Mouse (Mus musculus) lung, postnatal 36 days (tissue): ENCODE results near the gene Pop7.

Experiments used
- DNase-seq: peaks from one replicate; pipeline ENCODE4 v3.0.0; 2022; ENCODE audit warnings: mixed read lengths

Pop7 gene

DNA sequence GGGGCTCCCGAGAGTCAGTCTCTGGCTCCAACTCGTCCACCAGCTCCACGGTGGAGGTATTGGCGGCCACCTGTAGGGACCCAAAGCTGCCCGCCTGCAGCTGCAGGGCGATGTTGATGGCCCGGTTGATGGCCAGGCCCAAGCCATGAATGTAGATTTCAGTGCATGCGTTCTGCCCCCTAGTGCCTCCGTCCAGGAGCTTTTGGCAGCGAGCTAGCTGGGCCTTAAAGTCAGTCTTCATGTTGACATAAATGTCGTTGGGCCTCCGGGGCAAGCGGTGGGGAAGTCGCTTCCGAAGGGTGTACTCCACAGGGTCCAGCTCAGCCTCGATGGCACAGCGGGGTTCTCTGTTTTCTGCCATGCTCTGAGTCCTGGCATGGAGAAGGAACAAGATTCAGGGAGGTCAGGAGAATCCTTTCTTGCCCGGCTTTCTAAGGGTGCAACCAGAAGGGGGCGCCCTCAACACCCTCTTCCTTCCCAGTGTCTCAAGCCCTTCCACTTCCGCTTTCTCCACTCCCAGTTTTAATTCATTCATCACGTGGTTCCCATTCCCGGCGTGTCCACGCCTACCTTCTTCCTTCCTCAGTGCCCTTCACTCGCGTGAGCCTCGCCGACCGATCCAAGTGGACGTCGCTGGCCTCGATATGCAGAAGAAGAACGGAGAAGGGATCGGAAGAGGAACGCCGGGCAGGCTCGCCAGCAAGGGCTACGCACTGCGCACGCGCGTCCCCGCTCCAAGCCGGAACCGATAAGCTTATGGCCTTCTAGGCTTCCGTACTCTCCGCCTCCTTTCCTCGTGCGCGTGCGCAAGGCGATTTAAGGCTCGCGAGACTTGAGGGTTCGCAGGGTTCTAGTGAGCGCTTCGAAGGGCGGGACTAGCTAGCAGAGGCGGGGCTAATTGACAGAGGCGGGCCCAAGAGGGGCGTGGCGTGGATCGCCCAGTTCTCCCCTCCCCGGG lies at the start of gene Pop7:
TSS of gene Pop7 (minus strand) at position 810 of the 958 bp plus-strand sequence.
- peak; percentile 100 for DNase-seq

GRCm38 (mm10) chr5:137551119-137551518 lies 48.8 kb upstream of the Pop7 start:
- no peak for DNase-seq

DNA sequence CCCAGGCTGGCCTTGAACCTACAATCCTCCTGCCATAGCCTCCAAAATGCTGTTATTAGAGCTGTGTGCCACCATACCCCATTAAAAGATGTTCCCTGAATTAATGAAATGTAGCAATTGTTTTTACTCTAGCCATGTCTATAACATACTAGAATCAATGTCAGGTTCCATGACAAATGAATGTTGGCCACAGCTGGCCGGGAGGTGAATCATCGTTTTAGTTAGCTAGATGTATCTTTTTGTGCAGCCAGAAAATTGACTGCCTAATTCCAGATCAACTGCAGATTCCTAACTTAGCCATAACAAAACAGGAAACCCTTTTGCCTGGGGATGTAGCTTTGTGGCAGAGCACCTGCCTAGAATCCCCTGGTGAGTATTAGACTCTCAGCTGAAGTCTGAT lies 47.5 kb upstream of the Pop7 start:
- no peak for DNase-seq

DNA sequence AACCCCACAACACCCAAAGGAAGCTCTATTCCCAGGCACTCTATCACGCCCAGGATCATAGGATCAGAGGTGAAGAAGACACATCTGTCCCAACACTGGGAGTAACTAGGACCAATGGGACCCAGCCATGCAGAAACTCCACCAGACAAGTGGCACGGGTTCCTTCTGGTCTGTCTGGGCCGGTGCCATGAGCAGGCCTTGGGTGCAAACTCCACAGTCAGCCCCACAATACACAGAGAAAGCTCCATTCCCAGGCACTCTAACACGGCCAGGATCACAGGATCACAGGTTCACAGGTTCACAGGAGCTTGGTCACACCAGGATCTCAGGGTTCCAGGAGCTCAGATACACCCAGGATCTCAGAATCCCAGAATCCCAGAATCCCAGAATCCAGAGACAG lies 43.3 kb upstream of the Pop7 start:
- no peak for DNase-seq

- no peak for DNase-seq
Observed at GRCm38 (mm10) chr5:137544926-137545325, 42.6 kb upstream of the Pop7 start.

GRCm38 (mm10) chr5:137541768-137542540 lies 39.6 kb upstream of the Pop7 start:
- DNase-seq: peak; percentile 60

DNA sequence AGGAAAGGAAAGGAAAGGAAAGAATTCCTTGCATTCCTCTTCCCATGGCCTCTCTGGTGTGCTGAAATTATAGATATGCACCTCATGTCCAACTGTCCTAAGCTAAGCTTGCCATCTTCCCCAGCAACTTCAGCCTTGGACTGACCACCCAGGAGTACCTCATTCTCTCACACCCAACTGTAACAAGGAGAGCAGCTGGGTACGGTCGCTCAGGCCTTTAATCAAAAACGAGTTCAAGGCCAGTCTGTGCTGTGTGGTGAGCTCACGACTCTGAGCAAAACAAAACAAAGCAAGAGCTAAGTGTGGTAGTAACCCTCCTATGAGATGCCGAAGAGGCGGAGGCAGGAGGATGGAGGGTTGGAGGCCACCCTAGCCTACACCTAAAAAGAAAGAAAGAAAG lies 38.7 kb upstream of the Pop7 start:
- no peak for DNase-seq

- no peak for DNase-seq
Observed at GRCm38 (mm10) chr5:137539291-137539801, 37.0 kb upstream of the Pop7 start.

- DNase-seq: no peak
Observed at GRCm38 (mm10) chr5:137537461-137537860, 35.1 kb upstream of the Pop7 start.

DNA sequence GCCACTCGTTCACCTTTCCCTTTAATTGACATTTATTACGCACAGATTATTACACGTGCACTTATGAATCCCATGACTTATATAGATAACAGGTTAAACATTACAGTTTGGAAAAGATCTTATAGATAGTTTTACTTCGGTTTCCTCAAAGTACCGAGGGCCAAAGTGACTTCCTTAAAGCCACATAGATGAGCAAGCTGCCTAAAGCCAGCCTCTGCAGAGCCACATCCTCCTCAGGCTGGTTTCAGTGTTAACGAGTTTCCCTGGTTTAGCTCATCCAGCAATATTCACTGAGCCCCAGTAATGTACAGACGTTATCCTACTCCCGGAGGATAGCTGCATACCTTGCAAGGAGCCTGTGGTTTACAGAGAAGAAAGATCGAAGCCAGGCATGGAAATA lies 33.0 kb upstream of the Pop7 start:
- DNase-seq: no peak

DNA sequence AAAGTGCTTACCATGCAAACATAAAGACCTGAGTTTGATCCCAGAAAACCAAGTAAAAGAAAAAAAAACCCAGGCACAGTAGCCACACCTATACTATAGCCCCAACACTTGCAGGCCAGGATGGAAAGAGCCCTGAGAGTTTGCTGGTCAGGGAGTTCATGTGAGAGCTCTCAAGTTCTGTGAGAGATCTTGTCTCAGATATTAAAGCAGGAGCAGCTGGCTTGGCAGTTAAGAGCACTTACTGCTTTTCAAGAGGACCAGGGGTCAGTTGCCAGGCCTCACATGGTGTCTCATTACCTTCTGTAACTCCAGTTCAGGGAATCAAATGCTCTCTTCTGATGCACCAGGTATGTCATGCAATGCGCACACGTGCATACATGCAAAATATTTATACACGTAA lies 32.4 kb upstream of the Pop7 start:
- peak; percentile 74 for DNase-seq

DNA sequence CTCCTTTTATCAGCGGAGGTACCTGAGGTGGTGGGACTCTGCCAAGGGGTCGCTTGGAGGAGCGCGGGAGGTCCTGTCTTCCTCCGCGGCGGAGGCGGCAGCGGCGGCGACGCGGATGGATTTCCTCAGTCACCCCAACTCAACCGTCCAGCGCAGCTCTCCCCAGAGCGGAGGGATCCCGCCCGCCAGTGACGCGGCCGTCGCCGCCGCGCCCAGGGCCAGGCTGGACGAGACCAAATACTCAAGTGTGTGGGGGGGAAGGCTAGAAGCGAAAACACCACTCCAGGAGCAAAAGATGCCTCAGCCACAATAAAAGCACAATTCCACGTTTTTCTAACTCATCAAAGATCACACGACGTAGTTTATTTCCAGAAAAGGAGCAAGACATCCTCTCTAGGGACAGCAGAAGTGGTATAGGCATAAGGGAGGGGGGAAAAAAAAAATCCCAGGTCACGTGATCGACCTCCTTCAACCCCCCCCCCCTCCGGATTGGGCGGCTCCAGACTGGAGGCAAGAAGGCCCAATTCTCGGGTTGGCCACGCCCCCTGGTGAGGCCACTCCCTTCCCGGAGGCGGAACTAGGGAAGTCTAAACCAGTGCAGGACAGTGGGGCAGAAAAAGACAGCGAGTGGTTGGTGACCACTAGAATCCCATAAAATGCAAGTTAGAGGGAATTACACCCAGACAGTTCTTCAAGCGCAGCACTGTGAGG lies 31.0 kb upstream of the Pop7 start, which contains the start of the genes Epo and Gnb2:
TSS of gene Epo (minus strand) at position 126 of the 711 bp plus-strand sequence.
TSS of gene Gnb2 (minus strand) at position 394 of the 711 bp plus-strand sequence.
- peak; percentile 100 for DNase-seq

DNA sequence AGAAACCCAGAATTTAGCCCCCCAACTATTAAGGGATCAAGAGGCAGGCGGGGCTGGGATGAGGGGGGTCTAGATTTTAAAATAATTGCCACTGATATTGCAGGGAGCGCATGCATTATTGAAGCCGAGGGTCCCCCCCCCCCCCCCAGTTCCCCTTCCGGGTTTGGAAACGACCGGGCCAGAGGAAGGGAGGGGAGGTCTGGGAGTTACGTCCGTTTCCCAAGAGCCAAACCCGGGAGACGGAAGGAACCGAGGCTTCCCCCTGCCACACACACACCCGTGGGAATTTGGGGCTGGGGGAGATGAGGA lies 30.4 kb upstream of the Pop7 start:
- DNase-seq: no peak

- DNase-seq: no peak
Observed at GRCm38 (mm10) chr5:137532131-137532807, 30.0 kb upstream of the Pop7 start.

DNA sequence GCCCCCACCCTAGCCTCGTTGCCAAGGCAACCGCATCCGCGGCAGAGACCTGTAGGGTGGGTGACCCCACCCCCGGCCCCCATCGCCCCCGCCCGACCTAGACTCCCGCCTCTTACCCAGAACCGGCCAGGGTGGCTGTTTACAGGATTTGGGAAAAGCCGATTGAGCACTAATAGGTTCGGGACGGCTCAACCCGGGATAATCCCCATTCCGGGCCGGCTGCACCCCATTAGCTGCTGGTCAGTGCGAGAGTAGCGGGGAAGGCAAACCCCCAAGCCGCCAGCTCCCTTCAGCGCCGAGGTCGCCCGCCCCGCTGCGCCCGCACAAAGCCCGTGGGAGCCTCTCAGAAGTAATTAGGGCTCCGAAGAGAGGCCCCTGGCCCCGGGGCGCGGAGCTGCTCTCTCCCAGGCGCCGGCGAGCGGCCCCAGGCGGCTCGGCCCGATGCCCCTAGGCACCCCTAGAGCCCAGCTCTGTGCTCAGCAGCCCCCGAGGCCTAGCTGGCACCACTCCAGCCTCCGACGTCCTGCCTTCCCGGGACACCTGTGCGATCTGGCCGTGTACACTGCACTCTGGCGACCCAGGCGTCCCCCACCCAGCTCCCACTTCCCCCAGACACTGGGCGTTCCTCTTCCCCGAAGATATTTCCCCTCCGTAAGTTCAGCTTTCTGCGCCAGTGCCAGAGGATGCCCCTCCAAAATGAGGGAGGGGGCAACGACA lies 29.3 kb upstream of the Pop7 start:
- peak; percentile 62 for DNase-seq

GRCm38 (mm10) chr5:137530588-137531413 lies 28.5 kb upstream of the Pop7 start:
- DNase-seq: peak; percentile 75

DNA sequence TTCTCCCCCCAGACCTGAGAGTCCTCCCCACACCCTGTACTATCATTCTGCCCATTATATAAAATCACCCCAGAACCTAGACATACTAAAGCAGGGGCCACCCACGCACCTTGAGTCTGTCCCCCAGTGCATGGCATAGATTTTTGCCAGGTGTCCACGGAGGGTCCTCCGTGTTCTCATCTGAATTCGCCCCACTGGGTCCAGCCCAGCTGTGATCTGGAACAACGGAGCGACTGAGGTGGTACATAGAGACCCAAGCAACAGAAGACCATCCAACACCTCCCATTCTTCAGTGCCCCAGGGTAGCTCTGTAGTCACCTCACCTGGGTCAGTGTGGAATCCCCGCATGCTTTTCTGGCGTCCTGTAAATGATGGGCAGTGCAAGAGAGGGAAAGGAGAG lies 27.8 kb upstream of the Pop7 start:
- DNase-seq: no peak

DNA sequence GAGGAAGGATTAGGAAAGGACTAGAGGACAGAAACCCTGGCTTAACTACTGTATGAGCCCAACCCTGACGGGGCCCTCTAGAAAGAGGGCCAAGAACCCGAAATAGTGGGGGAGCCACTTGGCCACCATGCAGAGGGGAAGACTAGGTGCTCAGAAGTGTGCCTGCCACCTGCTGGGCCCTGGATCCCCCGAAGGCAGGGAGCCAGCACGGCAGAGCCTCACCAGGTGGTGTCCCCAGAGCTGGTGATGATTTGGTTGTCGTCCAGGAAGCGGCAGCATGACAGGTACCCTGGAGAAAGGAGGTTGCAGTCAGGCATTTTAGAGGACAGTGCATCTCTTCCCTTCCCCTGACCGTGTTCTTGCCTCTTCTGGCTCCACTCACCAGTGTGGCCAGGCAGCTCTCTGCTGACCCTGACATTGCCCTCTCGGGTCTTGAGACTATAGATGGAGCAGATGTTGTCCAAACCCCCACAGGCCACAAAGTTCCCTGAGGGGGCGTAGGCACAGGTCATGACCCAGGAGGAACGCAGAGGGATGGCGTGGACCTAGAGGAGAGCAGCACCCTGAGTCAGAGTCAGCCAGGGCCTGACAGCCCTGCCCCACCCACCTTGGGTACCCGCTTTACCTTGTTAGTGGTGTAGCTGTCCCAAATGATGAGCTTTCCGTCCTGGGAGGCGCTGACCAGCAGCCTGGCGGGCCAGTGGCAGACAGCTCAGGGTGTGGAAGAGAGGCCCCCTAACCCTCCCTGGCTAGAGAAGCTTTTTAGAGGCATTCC lies 27.1 kb upstream of the Pop7 start:
- DNase-seq: no peak

DNA sequence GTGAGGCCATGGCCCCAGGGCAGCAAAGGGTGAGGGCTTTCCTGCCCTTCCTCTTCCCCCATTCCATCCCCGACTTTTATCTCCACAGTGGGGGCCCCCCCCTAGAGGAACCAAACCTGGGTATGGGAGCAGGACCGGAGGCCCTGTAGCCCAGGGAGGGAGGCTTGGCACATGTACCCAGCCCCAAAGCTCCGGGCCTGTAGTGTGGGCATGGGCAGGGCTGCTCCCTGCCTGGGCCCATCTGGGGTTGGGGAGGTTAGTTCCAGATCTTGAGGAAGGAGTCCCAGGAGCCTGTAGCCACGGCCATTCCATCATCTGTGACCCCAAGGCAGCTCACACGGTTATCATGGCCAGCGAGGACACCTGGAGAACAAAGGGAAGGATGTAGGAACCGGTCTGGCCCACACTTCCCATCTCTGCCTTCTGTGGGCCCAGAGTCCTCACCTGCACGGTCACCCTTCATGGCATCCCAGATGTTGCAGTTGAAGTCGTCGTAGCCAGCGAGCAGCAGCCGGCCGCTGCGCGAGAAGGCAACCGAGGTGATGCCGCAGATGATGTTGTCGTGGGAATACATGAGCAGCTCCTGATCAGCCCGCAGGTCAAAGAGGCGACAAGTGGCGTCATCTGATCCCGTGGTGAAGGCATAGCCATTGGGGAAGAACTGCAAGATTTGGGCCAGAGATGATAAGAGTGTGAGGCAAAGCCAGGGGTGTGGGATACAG lies 26.1 kb upstream of the Pop7 start:
- DNase-seq: no peak
